Mouse (Mus musculus) v-Abl transformed pro-B cells (cell line): ENCODE measurements around the gene Srebf2.

Experiments
- in situ Hi-C, 2 experiments: fragments of 400-800 bp; cut with MboI; formaldehyde crosslinking; loops; one replicate each; pipeline ENCODE4 v1.15.1; 2025; ENCODE audit not compliant: unreplicated experiment in 2 of 2

Gene Srebf2

GRCm38 (mm10) chr15:82203611-82204351, 56.8 kb downstream of the Srebf2 start:
- in situ Hi-C loops = no loop called here

DNA sequence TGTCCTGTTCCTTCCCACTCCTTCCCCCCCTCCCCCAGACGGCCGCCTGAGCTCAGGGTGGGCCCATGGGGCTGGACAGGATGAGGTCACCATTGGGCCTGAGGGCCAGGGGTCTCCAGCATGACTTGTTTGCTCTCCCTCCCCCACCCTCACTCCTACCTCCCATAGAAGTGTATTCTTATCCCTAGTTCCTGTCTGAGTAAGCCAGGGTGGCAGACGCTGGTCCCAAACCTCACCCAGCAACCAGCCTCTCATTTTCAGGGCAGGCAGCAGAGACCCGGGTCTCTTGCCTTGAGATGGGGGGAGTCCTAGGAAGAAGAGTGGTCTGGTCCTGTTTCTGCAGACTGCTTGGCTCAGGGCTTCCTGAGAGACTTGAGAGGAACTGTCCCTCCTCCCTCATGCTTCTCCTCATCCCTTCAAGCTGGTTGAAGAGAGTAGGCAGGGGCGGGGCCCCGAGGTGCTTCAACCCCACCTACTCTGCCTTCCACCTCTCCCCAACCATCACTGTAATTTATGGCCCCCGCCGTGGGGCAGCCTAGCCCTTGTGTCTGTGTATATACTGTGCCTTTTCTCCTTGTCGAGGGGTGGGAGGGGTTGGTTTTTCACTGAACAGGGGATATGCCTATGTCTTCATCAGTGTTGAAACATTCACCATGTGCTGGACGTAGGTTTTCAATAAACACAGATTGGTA, 57.8 kb downstream of the Srebf2 start:
- in situ Hi-C loops = no loop called here

DNA sequence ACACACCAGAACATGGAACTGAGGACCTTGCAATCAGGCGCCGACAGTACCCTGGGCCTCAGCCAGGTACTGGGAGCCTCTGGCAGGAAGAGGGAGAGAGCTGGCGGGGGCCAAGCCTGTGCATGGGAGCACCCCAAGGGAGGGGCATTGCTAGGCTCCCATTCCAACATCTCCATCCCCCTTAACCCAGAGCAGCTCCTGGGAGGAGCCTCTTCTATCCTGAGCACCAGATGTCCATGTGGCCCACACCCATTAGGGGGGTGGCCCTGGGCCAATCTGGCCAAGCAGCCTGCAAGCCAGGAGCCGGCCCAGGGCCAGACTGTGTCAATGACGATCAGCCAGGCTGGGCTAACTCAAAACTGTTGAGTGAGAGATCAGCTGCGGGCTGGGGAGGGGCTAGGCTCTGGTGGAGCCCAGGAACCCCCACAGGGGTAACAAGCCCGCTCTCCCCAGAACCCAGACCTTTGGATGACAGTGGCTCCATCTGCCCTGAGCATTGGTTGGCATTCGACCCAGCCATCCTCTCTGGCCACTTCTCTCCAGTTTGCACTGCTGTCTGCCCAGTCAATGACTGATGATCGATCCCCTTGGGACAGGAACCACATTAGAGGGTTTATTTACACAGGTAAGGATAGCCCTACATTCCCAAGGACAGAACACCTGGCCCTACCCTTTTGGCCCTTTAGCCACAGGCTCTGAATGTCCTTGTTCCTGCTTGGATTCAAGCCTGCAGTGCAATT, 59.6 kb downstream of the Srebf2 start:
- in situ Hi-C loops = no loop called here

GRCm38 (mm10) chr15:82207105-82207459, 60.1 kb downstream of the Srebf2 start:
- in situ Hi-C loops = no loop called here

GRCm38 (mm10) chr15:82207504-82208219, 60.7 kb downstream of the Srebf2 start:
- in situ Hi-C loops = no loop called here

DNA sequence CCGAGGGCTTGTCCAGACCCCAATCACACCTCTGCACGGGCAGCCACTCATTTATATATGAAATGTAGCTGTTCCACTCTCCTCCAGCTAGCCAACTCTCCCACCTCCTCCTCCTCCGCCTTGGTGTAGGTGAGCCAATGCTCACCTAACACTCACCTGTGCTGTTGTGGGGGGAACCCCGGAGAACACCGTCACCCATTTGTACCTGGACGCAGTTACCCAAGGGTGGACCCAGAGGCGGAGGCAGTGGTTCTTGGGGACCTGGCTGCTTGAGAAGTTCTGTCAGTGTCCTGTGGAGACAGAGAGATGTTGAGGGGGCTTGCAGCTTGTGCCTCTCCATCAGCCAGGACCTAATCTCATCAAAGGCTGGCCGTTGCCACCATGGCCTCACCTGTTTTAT, 61.3 kb downstream of the Srebf2 start:
- in situ Hi-C loops = no loop called here

DNA sequence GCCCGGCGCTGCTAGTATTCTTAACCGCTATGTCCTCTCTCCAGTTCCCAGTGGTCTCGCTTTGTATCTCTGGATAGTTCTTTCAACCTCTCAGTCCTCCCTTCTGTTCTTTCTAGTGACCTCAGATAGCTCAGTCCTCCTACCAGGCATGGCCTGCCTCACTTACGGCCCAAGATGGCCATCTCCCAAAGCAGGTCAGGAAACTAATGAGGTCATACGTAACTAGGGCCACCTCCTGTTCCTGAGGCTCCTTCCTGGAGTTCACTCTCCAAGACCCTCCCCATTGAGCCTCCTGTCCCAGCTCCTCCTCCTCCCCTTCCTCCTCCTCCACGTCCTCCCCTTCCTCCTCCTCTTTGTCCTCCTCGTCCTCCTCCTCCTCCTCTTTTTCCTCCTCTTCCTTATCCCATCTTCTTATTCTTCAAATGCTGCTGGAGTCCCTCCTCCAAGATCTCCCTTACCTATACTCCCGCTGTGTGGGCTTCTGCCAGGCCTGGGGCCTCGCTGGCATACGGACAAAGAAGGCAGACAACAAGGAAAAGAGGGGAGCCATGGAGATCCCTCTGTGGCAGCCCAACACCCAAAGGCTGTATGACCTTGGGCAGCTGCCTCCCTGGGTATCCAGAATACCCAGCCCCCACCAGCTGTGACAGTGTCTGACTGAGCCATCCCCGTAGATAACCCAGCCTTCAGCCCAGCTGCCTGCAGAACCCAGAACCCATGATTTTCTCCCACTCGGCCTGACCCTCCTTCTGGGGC, 62.5 kb downstream of the Srebf2 start:
- in situ Hi-C loops = no loop called here

DNA sequence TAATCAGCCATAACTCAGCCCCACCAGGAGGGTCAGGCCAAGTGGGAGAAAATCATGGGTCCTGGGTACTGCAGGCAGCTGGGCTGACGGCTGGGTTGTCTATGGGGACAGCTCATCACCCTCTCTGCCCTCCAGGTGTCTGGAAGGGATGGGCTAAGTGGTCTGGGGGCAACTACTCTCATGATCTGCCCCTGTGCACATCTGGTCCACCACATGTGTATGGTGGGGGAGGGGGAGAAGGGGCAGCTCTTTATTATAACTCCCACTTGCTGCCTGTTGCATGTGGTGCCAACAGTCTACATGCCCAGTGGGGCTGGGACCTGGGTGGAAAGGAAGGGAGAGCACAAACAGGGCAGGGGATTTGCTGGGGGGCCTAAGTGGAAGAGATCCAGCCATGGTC, 63.8 kb downstream of the Srebf2 start:
- in situ Hi-C loops = no loop called here

DNA sequence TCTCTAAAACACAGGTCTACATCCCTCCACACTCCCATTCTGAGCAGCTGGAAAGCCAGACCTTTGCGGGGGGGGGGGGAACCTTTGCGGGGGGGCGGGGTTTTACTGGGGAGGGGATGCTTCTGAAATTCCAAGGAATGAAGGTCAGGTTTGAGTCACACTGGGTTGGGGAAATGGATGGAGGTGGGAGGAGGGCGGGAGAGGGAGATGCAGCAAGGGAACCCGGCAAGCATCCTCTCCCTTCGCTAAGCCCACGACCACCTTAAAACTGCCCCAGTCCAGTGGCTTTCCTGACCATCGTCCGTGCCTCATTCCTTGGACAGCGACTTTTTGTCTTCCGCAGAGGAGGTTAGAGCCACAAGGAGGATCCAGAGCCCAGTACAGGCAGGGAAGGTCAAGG, 64.3 kb downstream of the Srebf2 start:
- in situ Hi-C loops = no loop called here

DNA sequence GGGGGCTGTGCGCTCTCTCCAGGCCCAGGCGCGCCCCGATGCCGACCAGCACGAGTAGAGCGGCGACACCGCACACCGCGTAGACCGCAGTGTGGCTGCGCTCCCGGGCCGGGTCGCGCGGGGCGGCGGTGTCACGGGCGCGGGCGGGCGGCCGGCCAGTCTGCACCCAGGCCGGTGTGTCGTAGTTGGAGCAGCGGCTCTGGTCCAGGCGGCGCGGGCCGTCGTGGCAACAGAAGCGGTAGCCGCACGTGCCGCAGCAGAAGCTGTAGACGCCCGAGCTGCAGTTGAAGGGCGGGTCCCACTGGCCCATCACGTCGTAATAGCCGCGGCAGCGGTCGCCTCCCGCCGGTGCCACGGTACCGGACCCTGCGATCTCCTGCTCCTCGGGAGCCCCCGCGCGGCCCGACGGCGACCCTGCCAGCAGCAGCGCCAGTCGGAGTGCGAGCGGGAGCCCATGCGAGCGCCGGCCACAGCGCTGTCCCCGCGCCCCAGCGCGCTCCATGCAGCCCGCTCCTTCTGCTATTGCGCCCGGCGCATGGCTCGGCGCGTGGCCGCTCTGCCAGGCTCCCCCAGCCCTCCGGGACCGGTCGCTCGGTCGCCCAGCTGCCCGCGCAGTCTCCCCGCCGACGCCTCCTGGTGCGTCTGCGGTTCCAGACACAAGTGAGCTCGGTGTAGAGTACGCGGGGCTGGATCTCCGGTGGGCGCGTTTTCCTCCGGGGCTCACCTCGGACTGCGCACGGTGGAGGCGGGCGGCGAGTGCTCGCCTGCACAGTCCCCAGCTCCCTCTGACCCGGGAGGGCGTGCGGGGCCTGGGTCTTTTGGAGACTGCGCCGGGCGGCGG, 65.2 kb downstream of the Srebf2 start:
- in situ Hi-C loops = no loop called here

DNA sequence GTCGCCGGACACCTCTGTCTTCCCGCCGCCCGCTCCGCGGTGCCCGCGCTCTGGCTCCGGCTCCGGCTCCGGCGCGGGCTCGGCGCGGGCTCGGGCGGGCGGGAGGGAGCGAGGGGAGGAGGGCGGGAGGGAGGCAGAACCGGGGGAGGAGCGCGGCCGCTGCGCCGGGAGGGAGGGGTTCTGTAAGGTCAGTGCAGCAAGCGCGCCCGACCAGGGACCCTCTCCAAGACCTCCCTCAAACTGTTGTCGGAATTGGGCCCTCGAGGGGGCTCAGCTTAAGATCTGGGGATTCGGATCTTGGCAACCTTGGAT, 65.7 kb downstream of the Srebf2 start, which contains the start of gene Shisa8:
TSS of gene Shisa8 (minus strand) at position 64 of the 312 bp plus-strand sequence.
- in situ Hi-C loops = no loop called here

GRCm38 (mm10) chr15:82213222-82213621, 66.2 kb downstream of the Srebf2 start:
- in situ Hi-C loops = no loop called here

DNA sequence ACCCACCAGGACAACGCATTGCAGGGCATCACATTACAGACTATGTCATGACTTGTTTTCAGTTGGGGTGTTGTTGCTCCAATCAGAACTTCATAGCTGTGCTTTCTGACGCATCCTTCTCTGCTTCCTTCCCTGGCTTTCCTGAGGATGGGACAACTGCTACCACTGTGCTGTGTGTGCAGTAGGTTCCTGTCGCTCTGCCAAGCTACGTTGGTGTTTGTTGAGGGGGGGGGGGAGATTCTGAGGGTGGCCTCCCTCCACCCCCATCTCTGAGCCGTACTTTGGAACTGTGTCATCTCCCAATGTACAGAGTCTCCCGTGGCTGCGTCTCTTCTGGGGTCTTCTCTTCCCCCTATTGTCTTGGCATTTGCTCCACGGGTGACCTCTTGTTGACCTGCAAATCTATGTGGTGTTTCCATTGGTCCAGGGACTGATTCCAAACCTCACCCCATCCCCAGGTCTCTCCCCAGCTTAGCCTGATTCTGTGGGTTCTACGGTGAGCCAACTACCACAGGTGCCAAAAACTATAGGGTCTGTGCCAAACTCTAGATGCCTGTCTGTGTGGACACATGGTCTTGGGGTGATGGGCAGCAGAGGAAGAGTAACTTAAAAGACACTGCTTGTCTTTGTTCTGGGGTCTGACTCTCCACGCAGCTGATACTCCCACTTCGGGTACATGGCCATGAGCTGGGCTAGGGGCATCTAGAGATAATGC, 68.5 kb downstream of the Srebf2 start:
- in situ Hi-C loops = no loop called here

DNA sequence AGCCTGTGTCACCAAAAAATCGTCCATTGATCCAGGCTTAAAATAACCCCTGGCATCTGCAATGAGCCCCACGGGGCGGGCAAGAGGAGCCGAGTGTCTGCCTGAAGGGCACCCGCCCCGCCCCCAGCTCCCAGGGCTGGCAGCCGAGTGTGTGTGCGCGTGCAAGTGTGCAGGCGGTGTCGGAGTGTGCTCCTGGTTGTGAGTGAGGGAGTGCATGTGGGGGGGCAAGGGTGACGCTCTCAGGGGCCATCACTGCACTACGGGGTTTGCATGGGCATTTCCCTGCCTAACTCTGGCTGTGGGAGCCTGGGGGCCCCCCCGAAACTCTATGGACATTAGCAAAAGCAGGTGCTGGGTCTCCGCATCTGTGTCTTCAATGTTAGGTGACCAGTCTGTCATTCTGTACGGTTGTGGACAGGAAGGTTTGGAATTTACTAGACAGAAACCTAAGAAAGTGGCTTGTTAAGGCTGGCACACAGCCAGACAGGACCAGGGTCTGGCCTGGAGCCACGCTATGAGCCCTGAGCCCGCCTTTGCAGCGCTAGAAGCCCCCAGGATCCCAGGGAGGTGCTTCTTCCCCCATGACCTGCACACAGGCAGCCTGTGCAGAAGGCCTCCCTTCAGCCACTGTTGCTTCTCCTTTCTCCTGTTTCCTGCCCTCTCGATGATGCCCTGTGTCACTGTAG, 69.3 kb downstream of the Srebf2 start:
- in situ Hi-C loops = no loop called here

- in situ Hi-C loops = no loop called here
Measured at GRCm38 (mm10) chr15:82217039-82217438, 70.1 kb downstream of the Srebf2 start.

- in situ Hi-C loops = no loop called here
Measured at GRCm38 (mm10) chr15:82217980-82218379, 71.0 kb downstream of the Srebf2 start.

- in situ Hi-C loops = no loop called here
Measured at GRCm38 (mm10) chr15:82218778-82219666, 72.0 kb downstream of the Srebf2 start.
